Mouse (Mus musculus): Measurements from ENCODE around the gene Cd34. TPM values are rescaled to one million over a fixed set of nuclear protein-coding genes. Genes with fewer than 3 reads are reported as not detected.

Gene Cd34
- total and polyA plus RNA-seq, 2 experiments from 2014 or later: 22.0 to 23.9 TPM

DNA sequence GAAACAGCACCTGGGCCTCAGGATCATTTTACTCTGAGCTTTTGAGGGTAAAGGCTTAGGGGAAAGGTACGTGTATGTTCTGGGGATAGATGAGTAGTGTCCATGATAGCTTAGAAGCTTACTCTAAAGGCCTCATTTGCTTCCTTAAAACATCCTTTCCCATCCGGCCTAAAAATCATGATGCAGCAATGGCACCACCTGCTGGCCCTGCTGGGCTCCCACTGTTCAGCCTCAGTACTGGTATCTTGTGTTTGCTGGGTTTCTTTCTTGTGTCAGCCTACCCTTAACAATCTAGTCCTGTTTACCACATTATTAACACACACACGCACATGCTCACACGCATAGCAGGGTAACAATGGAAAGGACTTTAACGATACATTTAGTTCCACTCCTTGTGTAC, 23.6 kb downstream of the Cd34 start:
- no peak overlapping the region for H3K27ac ChIP-seq (ENCODE audit: low read depth, low read length)
- H3K9me3 ChIP-seq (ENCODE audit: low read length): no peaks in the 10 kb centered on the region
- WGBS: 17% methylated on average over 5 of the region's 5 CpGs
- no peak overlapping the region for H3K4me2 ChIP-seq (ENCODE audit: low read depth)
- peak; percentile 86 for ATAC-seq
- no peaks in the 10 kb centered on the region for H3K36me3 ChIP-seq (ENCODE audit: insufficient read depth)
- H3K9ac ChIP-seq: no peak overlapping the region
- DNase-seq: peak; percentile 87
- H3K27me3 ChIP-seq (ENCODE audit: insufficient read depth, low read length): no peaks in the 10 kb centered on the region
- peak; percentile 97 for TF ChIP-seq CTCF (IDR thresholded peaks at IDR 0.05; ENCODE audit: low read depth)
- no peak overlapping the region for H3K4me3 ChIP-seq (ENCODE audit: low read depth, low read length)
- H3K4me1 ChIP-seq (ENCODE audit: insufficient read depth): no peaks in the 10 kb centered on the region

DNA sequence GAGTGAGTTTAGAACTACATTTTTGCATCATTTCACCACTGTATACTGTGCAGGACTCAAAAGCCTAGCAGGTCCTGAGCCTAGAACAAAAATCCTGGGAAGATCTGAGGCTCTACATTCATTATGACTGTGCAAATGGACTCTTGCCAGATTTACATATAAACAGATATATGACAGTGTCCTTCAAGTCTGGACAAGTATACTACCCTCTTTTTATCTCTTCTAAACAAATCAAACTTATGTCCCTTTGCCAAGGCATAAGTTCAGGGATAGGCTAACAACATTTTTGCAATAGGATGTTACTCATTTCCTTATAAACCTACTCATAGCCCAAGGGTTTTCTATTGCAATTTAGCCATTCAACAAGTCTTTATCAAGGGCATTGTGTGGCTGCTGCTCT, 24.1 kb downstream of the Cd34 start:
- Histone ChIP-seq H3K27ac (ENCODE audit: low read depth, low read length) (no peak overlapping the region), H3K4me1 (ENCODE audit: insufficient read depth) (no peaks in the 10 kb centered on the region), H3K9ac (no peak overlapping the region), H3K36me3 (ENCODE audit: insufficient read depth) (no peaks in the 10 kb centered on the region), H3K27me3 (ENCODE audit: insufficient read depth, low read length) (no peaks in the 10 kb centered on the region), H3K4me2 (ENCODE audit: low read depth) (no peak overlapping the region), H3K4me3 (ENCODE audit: low read depth, low read length) (no peak overlapping the region), H3K9me3 (ENCODE audit: low read length) (no peaks in the 10 kb centered on the region)
- TF ChIP-seq CTCF (IDR thresholded peaks at IDR 0.05; ENCODE audit: low read depth): no peak
- DNase-seq (no peak), ATAC-seq (no peak)

DNA sequence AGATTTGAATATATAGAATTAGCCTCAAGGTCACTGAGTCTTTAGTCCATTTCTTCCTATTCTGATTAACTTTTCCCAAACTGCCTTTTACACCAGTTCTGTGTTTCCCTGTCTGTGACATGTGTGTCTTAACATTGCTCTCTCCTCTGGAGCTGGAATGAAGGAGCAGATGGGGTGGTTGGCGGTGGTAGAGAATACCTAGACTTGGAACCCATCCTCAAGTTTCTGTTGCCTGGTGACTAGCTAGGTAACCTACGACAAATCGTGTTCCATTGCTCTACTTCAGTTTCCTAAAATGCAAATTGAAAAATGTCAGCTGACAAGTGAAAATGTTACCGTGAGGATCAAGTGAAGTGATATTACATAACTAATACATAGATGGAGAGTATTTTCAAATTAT, 33.4 kb downstream of the Cd34 start:
- H3K9ac ChIP-seq: no peak overlapping the region
- 81% methylated on average over 4 of the region's 4 CpGs for WGBS
- no peak overlapping the region for H3K4me2 ChIP-seq (ENCODE audit: low read depth)
- no peak overlapping the region for H3K4me3 ChIP-seq (ENCODE audit: low read depth, low read length)
- no peaks in the 10 kb centered on the region for H3K36me3 ChIP-seq (ENCODE audit: insufficient read depth)
- no peaks in the 10 kb centered on the region for H3K27me3 ChIP-seq (ENCODE audit: insufficient read depth, low read length)
- no peaks in the 10 kb centered on the region for H3K9me3 ChIP-seq (ENCODE audit: low read length)
- TF ChIP-seq CTCF (IDR thresholded peaks at IDR 0.05; ENCODE audit: low read depth): no peak
- H3K4me1 ChIP-seq (ENCODE audit: insufficient read depth): no peaks in the 10 kb centered on the region
- no peak for ATAC-seq
- no peak overlapping the region for H3K27ac ChIP-seq (ENCODE audit: low read depth, low read length)
- no peak for DNase-seq

DNA sequence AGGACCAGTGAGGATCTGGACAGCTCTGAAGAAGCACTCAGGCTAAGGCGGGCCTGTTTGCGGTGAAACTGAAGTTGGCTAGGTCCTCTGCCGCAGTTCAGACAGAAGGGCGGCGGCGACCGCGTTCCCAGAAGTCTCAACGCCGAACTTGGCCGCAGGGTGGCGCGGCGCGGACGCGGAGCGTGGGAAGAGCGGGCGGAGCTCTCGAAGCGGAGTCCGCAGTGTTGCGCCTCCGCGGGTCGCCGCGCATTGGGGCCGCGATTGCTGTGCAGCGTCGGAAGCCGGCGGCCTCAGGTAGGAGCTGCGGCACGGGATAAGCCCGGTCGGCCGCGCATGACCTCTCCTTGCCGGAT, 37.5 kb downstream of the Cd34 start:
- peaks cover 16% of the 10 kb centered on the region for H3K4me1 ChIP-seq (ENCODE audit: insufficient read depth)
- H3K27ac ChIP-seq (ENCODE audit: low read depth, low read length): peak overlapping the region; percentile 86
- ATAC-seq: peak; percentile 89
- H3K36me3 ChIP-seq (ENCODE audit: insufficient read depth): no peaks in the 10 kb centered on the region
- TF ChIP-seq CTCF (IDR thresholded peaks at IDR 0.05; ENCODE audit: low read depth): peak; percentile 86
- peak overlapping the region; percentile 79 for H3K4me2 ChIP-seq (ENCODE audit: low read depth)
- H3K9ac ChIP-seq: peak overlapping the region; percentile 84
- WGBS: 0% methylated on average over 42 of the region's 42 CpGs
- no peaks in the 10 kb centered on the region for H3K9me3 ChIP-seq (ENCODE audit: low read length)
- H3K4me3 ChIP-seq (ENCODE audit: low read depth, low read length): peak overlapping the region; percentile 83
- H3K27me3 ChIP-seq (ENCODE audit: insufficient read depth, low read length): no peaks in the 10 kb centered on the region
- DNase-seq: peak; percentile 89

DNA sequence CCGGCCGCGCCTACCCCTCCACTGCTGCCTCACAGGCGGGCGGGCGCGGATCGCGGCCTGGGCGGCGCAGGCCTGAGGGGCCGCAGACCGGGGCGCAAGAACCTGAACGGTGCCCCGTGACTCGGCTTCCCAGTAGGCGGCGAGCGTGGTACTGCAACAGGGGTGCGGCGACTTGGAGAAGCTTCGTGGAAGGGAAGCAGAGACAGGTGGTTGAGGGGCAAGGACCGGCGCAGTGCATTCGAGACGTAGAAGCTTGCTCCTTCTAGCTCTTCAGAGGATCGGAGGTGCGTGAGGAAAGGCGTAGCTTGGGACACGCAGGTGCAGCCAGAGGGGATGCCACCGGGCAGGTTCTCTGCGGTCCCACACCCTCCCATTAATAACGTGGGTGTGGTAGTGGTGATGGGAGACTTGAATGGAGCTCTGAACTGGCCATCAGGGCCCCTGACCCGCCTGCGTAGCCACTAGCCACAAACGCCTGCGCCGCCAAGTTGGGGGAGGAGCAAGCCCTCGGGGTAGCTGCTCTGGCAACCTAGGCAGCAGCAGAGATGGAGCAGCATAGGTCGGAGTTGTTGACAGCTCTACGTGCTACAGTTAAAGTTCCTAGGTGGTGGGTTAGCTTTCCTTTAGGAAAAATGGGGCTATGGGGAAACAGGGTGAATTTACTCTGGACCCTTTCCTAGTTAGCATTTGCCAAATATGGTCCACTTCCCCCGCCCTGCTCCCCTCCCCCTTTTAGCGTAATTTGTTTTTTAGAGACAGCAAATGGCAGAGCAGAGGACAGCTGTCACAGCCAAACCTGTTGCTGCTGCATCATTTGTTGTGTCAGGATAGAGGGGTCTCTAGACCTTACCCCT, 38.1 kb downstream of the Cd34 start:
- Histone ChIP-seq H3K27me3 (ENCODE audit: insufficient read depth, low read length) (no peaks in the 10 kb centered on the region), H3K4me1 (ENCODE audit: insufficient read depth) (peaks cover 16% of the 10 kb centered on the region), H3K9me3 (ENCODE audit: low read length) (no peaks in the 10 kb centered on the region), H3K27ac (ENCODE audit: low read depth, low read length) (peak overlapping the region; percentile 86), H3K36me3 (ENCODE audit: insufficient read depth) (no peaks in the 10 kb centered on the region), H3K4me3 (ENCODE audit: low read depth, low read length) (peak overlapping the region; percentile 83), H3K9ac (peak overlapping the region; percentile 84), H3K4me2 (ENCODE audit: low read depth) (peak overlapping the region; percentile 79)
- WGBS: 1% methylated on average over 42 of the region's 44 CpGs
- DNase-seq (peak; percentile 75), ATAC-seq (peak; percentile 84)
- peak; percentile 1; the same call in 1 of the 2 replicates for TF ChIP-seq CTCF (IDR thresholded peaks at IDR 0.05; ENCODE audit: low read depth)

DNA sequence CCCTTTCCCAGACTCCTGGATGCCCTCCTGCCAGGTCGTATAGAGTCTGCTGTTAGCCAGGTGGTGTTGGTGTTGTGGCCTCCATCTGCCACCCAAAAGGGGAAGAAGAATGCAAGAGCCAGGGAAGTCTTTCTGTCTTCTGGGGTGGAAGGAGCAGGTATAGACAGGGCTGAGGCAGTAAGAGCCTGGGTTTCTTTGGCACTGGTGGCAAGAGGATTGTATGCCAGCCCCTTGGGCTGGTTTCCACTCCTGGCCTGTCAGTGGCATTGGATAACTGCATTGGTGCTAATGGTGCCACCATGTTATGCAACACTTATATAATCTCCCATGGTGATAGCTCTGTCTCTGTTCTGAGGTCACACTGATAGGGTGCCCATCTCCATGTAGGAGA, 38.7 kb downstream of the Cd34 start:
- H3K9ac ChIP-seq: peak overlapping the region; percentile 84
- ATAC-seq: no peak
- peak overlapping the region; percentile 50; the same call in 1 of the 2 replicates for H3K27ac ChIP-seq (ENCODE audit: low read depth, low read length)

DNA sequence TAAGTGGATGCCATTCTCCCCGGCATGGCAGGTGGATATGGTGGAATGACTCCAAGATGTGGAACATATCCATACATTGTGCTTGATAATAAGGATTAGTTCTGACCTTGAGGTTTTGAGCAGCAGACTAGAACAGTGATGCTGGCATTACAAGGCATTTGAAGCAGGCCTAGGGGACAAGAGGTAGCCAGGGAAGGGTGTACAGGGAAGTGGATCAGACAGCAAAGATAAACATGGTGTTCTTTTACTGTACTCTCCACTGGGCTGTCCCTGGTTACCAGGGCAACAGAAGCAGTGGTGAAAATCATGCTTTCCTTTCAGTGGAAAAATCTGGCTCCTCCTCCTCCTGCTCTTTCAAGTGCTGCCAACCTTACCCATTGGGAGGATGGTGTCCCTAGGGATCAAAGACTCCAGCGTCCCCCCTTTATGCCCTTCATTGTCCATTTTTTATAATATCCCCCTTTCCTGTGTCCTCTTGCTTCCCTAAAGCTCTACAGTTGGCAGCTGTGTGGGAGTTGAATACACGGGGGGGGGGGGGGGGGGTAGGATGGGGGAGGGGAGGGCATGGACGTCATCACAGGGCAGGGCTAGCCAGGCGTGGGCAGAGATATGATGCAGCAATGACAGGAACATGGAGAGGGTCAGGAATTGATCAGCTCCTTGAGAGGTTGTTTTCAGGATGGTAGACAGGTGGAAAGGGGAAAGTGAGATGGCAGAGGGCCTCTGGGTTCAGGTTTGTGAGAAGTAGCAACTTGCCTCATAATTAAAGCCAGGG, 39.5 kb downstream of the Cd34 start:
- Histone ChIP-seq H3K27me3 (ENCODE audit: insufficient read depth, low read length) (no peaks in the 10 kb centered on the region), H3K36me3 (ENCODE audit: insufficient read depth) (no peaks in the 10 kb centered on the region), H3K4me1 (ENCODE audit: insufficient read depth) (peaks cover 16% of the 10 kb centered on the region), H3K4me2 (ENCODE audit: low read depth) (peak overlapping the region; percentile 79), H3K4me3 (ENCODE audit: low read depth, low read length) (peak overlapping the region; percentile 83), H3K9ac (no peak overlapping the region), H3K27ac (ENCODE audit: low read depth, low read length) (peak overlapping the region; percentile 50; the same call in 1 of the 2 replicates), H3K9me3 (ENCODE audit: low read length) (no peaks in the 10 kb centered on the region)
- ATAC-seq: peak; percentile 59
- WGBS: 10% methylated on average over 5 of the region's 5 CpGs
- TF ChIP-seq CTCF (IDR thresholded peaks at IDR 0.05; ENCODE audit: low read depth): no peak
- DNase-seq: peak; percentile 73

More for the DNA sequence above, 38.7 kb downstream of the Cd34 start:
- DNase-seq: no peak
- H3K4me2 ChIP-seq (ENCODE audit: low read depth): peak overlapping the region; percentile 79
- H3K4me3 ChIP-seq (ENCODE audit: low read depth, low read length): peak overlapping the region; percentile 83
- TF ChIP-seq CTCF (IDR thresholded peaks at IDR 0.05; ENCODE audit: low read depth): no peak
- WGBS: 20% methylated on average over 1 of the region's 1 CpGs
- H3K4me1 ChIP-seq (ENCODE audit: insufficient read depth): peaks cover 16% of the 10 kb centered on the region
- H3K36me3 ChIP-seq (ENCODE audit: insufficient read depth): no peaks in the 10 kb centered on the region
- no peaks in the 10 kb centered on the region for H3K27me3 ChIP-seq (ENCODE audit: insufficient read depth, low read length)
- H3K9me3 ChIP-seq (ENCODE audit: low read length): no peaks in the 10 kb centered on the region

All from forebrain, postnatal 0 days (tissue).